Mouse (Mus musculus): ENCODE results near the gene Carmil3.

DNA sequence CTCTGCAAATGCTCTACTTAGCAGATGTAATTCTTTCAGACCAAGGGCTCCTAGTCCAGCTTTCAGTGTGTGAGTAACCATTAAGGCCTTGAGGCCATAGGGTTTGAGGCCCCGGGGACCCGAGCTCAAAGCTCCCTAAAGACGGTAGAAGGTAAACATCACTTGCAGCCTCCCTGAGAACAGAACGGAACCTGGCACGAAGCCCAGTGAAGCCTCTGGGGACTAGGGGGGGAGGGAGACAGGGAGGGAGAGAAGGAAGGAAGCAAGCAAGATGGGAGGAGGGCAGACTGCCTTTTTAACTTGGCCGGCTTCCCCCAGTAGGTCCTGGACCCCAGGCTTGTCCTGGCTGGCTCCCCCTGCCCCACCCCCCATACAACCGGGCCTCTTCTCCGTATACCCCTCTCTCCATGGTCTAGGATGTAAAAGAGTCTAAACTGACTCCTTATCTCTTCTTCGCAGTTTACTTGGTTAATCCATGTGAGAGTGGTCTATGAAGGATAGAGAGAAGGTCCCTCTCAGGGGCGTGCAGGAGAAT lies 50.4 kb downstream of the Carmil3 start:
- TF ChIP-seq TAL1 (IDR thresholded peaks at IDR 0.05; ENCODE audit: low read length) (peak; percentile 66), GATA1 (IDR thresholded peaks at IDR 0.05; ENCODE audit: low read depth, low read length) (peak; percentile 57), POLR2A (IDR thresholded peaks at IDR 0.05; ENCODE audit: control insufficient read depth in 1 of 2, insufficient read depth in 1 of 2, low read depth in 1 of 2, low read length in 2 of 2, poor library complexity in 1 of 2) (no peak), MEF2A (IDR thresholded peaks at IDR 0.05; ENCODE audit: extremely low read depth, insufficient replicate concordance, low read depth, low read length, poor library complexity, severe bottlenecking) (no peak), CTCF (IDR thresholded peaks at IDR 0.05 in 2 of 3, conservative IDR thresholded peaks at IDR 0.05 in 1 of 3; ENCODE audit: control insufficient read depth in 1 of 3, insufficient read depth in 1 of 3, low read depth in 2 of 3, low read length in 3 of 3, poor library complexity in 1 of 3, severe bottlenecking in 1 of 3) (no peak), MAX (IDR thresholded peaks at IDR 0.05; ENCODE audit: low read length) (peak; percentile 54; the same call in 1 of the 2 replicates), USF1 (IDR thresholded peaks at IDR 0.05; ENCODE audit: low read depth, low read length) (no peak), JUND (IDR thresholded peaks at IDR 0.05; ENCODE audit: low read depth, low read length) (no peak)
